Mouse (Mus musculus) left cerebral cortex, postnatal 10 days (tissue): Measurements from ENCODE around the gene Stc2. TPM values are rescaled to one million over a fixed set of nuclear protein-coding genes. Genes with fewer than 3 reads are reported as not detected.
A peak's percentile ranks its signal among the peaks of the same experiment; 100 is the strongest.

Experiments
- DNase-seq, 2 experiments: peaks; one replicate each; pipeline ENCODE4 v3.0.0; 2021 to 2022; ENCODE audit warnings: low spot score in 2 of 2, mixed read lengths in 1 of 2; ENCODE audit errors: extremely low spot score in 1 of 2
- intact Hi-C: fragments of 180-260 bp; cut with DNase I; formaldehyde crosslinking; loops from one replicate; pipeline ENCODE4 v1.15.1; 2025
- total RNA-seq, 2 experiments: library from RNA; stranded (reverse); gene quantifications; 2 replicates each; pipeline ENCODE4 v1.2.3; 2021

Gene Stc2
- total RNA-seq = 1 to 10 TPM; 2.3 to 2.5 TPM

- peak; percentile 51 to 80 for DNase-seq
- intact Hi-C loops = loop anchor here (10.0 kb wide), 1 partner anchor 245 kb away; no protein-coding TSS in a partner anchor
These were observed at the start of gene Stc2 for GRCm38 (mm10) chr11:31369648-31370286. Gene Stc2, minus strand, starts transcription at chr11:31370074.

GRCm38 (mm10) chr11:31417071-31417470 lies 47.2 kb upstream of the Stc2 start:
- no peak for DNase-seq
- intact Hi-C loops = no loop called here

DNA sequence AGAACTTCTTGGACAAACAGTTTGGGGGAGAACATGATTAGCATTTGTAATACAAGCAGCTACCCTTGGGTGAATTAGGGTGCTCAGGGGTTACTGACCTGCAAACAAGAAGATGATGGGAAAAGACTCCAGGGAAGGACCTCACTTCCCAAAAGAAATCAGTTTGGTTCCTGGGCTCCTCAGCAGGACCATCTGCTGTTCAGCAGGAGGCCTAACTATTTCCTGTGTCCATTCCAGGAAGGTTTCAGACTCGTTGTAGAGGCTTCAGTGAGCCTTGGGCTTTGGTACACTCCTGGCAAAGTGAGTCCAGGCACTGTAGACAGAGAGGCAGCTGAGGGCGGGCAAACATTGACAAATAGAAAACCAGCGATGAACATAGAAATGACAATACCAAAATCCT lies 42.5 kb upstream of the Stc2 start:
- DNase-seq = no peak
- intact Hi-C loops = no loop called here

GRCm38 (mm10) chr11:31406736-31407135 lies 36.9 kb upstream of the Stc2 start:
- intact Hi-C loops = no loop called here

DNA sequence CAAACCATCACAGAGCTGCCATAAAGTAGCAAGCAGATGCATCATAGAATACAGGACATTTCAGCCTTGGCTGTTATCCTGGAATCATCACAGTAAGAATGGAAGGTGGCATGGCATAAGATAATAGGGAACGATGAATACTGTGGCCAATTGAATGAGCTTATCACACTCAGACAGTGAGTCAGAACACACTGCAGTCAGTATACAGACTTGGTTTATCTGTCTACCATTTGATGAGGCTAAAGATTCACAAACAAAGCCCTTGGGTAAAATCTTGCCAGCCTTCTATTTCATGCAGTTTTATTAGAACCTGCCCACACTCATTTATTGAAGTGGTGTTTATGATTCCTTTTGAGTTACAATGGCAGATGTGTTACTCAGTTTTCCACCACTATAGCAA lies 33.2 kb upstream of the Stc2 start:
- DNase-seq = no peak
- intact Hi-C loops = no loop called here

More at GRCm38 (mm10) chr11:31406736-31407135, 36.9 kb upstream of the Stc2 start:
- DNase-seq = no peak

- no peak for DNase-seq
- intact Hi-C loops = no loop called here
These were observed 28.7 kb upstream of the Stc2 start for GRCm38 (mm10) chr11:31398604-31399003.

DNA sequence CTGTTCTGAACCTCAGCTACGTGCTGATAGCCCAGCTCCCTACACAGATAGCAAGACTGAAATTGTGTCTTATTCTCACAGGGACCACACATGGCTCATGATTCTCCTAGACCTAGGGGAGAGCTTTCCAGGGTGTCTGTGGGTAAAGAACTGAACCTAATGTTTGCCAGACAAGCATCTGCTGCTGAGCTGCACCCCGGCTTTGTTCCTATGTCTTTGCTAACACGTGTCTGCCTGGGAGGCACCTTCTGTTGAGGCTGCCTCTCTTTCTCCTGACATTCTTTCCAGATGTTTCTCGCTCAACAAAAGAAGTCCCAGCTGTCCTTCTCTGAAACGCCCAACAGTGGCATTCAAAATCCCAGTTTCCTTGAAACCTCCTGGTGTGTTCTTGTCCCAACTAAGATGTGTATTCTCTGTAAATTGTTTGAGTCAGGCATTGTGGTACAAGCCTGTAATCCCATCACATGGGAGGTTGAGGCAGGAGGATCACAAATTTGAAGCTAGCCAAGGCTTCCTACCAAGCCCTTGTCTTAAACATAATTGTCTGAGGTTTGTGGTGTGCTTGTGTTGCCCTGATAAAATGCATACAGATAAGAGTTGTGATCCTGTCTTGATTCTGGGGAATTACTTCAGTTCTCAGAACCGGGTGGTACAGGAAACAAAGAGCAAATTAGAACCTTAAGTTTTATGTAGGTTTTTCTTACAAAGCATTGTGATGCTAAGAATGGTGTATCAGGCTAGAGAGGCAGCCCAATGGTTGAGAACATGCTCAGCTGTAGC lies 27.0 kb upstream of the Stc2 start:
- no peak for DNase-seq
- intact Hi-C loops = no loop called here

DNA sequence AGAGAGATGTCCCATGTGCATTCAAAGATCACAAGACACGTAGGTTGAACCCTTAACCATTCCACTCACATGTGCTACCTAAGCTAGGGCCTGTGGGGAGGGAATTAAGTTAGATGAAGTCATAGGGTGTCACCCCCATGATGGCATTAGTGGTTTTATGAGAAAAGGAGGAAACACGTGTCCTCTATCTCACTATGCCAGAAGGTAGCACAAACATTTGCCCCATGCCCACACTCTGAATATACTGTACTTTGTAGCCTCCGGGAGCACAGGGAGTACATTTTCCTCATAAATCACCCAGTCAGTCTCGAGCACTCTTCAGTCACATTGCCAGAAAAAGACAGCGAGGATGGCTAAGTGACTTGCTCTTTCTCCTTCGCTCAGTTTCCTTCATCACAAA lies 24.2 kb upstream of the Stc2 start:
- DNase-seq = no peak
- intact Hi-C loops = no loop called here

GRCm38 (mm10) chr11:31392340-31392739 lies 22.5 kb upstream of the Stc2 start:
- intact Hi-C loops = no loop called here
- no peak for DNase-seq

DNA sequence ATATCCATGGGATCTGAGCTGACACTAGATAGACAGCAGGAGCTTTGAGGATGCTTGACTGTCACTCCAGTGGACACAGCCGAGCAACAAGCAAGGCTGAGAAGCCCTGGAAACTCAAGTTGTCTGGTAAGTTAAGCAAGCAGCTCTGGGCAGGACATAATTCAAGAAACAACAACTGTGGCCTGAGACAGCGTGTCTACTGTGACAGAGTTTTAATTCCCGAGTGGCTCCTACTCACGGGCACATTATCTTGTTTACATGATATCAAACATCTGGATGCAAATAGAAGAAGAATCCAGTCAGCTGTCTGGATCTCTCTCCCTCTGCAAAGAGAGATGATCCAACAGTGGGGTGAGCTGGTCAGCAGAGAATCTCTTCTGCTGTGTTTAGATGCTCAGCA lies 19.0 kb upstream of the Stc2 start:
- no peak for DNase-seq
- intact Hi-C loops = no loop called here

- no peak for DNase-seq
- intact Hi-C loops = no loop called here
These were observed 17.7 kb upstream of the Stc2 start for GRCm38 (mm10) chr11:31387526-31387925.

- intact Hi-C loops = no loop called here
These were observed 16.7 kb upstream of the Stc2 start for GRCm38 (mm10) chr11:31386571-31386970.

DNA sequence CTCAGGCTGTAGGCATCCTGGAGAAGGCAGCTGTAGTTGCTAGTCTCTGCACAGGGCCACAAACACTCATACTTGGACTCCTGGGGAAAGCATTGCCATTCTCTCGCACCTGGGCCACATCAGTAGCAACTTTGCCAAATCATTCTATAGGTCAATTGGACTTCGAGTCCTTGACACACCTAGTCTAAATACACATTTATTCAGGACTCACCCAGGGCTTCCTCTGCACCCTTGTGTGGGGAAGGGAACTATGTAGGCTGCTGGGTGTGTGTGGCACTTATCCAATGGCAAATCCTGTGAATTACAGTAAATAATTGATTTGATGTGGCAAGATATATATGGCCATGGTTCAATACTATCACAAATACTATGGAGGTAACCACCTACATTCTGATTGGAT lies 14.1 kb upstream of the Stc2 start:
- no peak for DNase-seq
- intact Hi-C loops = no loop called here

More at GRCm38 (mm10) chr11:31386571-31386970, 16.7 kb upstream of the Stc2 start:
- DNase-seq = no peak

DNA sequence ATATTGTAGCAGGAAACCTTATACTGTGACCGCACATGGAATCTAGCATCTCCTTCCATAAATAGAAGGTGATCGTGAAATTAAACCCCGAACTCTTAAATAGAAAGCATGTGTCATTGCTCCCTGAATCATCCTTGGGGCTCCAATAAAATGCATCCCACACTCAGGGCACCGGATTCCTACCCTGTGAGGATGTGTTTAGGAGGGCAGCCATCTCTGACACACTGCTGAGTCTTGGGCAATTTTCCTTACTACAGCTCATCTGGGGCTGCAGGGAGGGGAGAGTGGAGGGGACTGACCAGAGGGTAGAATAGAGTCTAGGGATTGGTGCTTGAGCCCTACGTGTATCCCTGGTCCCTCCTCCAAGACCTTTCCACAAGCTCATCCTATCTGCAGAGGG lies 12.3 kb upstream of the Stc2 start:
- intact Hi-C loops = no loop called here
- DNase-seq = no peak

DNA sequence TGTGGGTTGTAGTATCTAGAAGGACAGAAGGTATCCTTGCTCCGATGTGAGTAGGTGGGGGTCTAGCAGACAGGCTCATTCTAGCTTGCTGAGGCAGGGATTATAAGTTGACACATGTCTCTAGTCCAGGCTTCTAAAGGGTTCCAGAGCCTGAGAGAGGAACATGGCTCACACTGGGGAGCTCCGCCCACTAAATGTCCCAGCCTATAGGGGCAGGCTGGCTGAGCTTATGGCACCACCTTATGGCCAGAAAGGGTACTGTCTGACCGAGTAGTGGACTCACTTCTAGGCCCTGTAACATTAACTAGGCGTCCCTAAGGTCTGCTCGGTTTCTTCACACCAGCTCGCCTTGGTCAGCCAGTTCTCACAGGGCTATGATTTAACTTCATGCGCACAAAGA lies 3.6 kb upstream of the Stc2 start:
- intact Hi-C loops = no loop called here

GRCm38 (mm10) chr11:31372206-31372605 lies 2.3 kb upstream of the Stc2 start:
- DNase-seq = no peak
- intact Hi-C loops = no loop called here

More for the DNA sequence above, 3.6 kb upstream of the Stc2 start:
- peak in 1 of 2 experiments; percentile 69 for DNase-seq

DNA sequence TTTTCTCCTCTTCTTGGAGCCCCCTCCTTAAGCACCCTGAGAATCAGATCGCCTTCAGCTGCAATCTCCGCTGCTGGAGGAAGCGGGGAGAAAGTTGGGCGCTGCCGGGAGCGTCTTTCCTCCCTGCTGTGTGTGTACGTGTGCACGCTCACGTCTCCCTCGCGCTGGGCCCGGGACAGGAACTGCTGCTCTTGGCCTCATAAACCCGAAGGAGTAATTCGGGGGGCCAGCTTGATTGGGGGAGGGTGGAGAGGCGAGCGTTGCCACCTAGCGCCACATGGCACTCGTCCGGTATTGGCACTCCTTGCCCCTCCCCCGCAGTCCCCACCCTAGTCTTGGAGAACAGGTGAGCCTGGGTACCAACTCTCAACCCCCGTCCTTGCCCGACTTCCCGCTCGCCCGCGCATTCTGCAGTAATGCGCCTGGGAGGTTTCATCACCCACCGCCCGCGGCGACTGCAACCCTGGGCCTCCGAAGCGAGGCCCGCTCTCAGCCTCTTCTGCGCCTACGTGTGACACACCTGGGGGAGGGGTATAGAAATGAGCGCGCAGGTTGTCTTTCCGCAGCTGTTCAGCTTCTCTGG lies 1.5 kb upstream of the Stc2 start:
- intact Hi-C loops = no loop called here

DNA sequence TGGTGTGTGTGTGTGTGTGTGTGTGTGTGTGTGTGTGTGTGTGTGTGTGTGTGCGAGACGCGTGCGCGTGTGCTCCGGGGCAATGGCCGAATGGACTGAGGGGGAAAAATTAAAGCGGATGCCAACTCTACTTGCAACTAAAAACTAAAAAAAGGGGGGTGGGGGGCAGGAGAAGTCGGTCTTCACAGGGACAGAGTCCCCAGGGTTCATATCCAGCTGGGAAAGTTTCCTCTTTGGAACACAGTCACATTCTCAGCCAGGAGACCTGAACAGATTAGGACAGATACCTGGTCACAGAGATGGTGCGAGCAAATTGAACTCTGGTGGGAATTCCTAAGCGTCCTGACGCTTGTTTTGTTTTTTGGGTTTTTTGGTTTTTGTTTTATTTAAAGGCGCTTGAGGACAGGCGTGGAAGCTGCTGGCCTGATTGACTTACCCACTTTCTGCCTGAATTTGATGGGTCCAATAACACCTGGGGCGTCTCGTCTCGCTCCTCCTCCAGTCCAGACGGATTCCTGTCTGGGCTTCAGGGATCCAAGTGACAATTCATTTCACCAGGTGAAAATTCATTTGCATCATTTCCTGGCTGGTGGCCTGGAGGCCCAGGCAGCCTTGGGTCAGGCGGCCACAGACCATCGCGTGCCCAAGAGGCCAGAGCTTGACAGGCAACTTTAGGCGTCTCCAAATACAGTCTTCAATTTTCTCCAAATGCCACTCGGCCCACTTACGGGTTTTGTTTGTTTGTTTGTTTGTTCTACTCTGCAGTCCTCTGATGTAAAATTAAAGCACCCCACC lies 759 bp upstream of the Stc2 start:
- no peak for DNase-seq
- intact Hi-C loops = no loop called here

More for the DNA sequence above, 1.5 kb upstream of the Stc2 start:
- peak in 1 of 2 experiments; percentile 46 for DNase-seq

DNA sequence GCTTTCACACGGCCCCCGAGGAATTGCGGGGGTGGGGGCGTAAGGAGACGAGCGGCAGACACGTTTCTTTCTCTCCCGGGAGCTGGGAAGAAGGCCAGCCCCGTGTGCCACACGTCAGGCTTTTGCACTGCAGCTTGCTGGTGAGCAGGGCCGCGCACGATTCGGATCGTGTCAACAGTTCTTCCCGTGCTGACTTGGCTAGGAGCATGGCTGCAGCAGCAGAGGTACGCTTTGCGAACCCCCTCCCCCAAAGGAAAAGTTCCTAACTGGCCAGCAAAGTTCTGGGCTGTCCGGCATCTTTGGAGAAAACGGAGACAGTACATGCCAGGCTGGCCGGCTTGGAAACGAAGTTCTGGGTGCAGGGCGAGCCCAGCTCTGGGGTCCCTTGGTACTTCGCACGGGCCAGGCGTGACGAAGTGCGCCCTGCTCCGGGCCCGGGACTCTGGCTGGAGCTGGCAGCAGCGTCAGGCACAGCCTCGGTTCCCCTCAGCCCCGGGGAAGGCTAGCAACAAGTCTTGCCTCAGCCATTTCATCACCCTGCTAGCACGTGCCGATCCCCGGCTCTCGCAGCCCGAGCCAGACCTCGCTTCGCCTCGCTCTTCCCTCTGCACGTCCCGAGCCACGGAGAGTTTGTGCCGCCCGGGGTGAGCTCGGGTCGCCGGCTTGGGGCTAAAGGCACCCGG lies 768 bp downstream of the Stc2 start:
- intact Hi-C loops = loop anchor here (10.0 kb wide), 1 partner anchor 246 kb away; no protein-coding TSS in a partner anchor
- peak; percentile 44 to 69 for DNase-seq
